Mouse (Mus musculus) midbrain, embryonic 11.5 days (tissue): ENCODE measurements around the gene Smok3b. TPM values are rescaled to one million over a fixed set of nuclear protein-coding genes. Genes with fewer than 3 reads are reported as not detected.
"Not testable (repeated sequence)": the region's sequence is repeated elsewhere in the genome, so short reads cannot be mapped to it uniquely, and the experiment has no call there.

ENCODE experiments used
- ATAC-seq: fragments of 200-750 bp; cut with Nextera tagmentation; 2 replicates; pipeline ENCODE4 v1.8.0; 2017; ENCODE audit warnings: moderate TSS enrichment, moderate library complexity; ENCODE audit not compliant: low FRiP score
- DNase-seq: peaks from one replicate; pipeline ENCODE4 v3.0.0; 2015; ENCODE audit warnings: low spot score; ENCODE audit errors: missing footprints
- H3K27ac ChIP-seq: fragments of 300-500 bp; sonication (generic); 2 replicates; pipeline ENCODE4 v1.5.1; 2014; ENCODE audit warnings: low read depth, low read length
- H3K27me3 ChIP-seq: fragments of 300-500 bp; sonication (generic); 2 replicates; pipeline ENCODE4 v1.6.1; 2014; ENCODE audit warnings: mild to moderate bottlenecking, low read length, moderate library complexity, mixed read lengths; ENCODE audit not compliant: control insufficient read depth, insufficient read depth
- H3K36me3 ChIP-seq: fragments of 300-500 bp; sonication (generic); 2 replicates; pipeline ENCODE4 v1.6.1; 2014; ENCODE audit warnings: mild to moderate bottlenecking, low read length, moderate library complexity, mixed read lengths; ENCODE audit not compliant: control insufficient read depth, insufficient read depth
- H3K4me1 ChIP-seq: fragments of 300-500 bp; sonication (generic); 2 replicates; pipeline ENCODE4 v1.6.1; 2014; ENCODE audit warnings: low read length; ENCODE audit not compliant: control insufficient read depth, insufficient read depth
- H3K4me2 ChIP-seq: fragments of 300-500 bp; sonication (generic); 2 replicates; pipeline ENCODE4 v1.6.1; 2014; ENCODE audit warnings: mild to moderate bottlenecking, moderate library complexity
- H3K4me3 ChIP-seq: fragments of 300-500 bp; sonication (generic); 2 replicates; pipeline ENCODE4 v1.5.1; 2014; ENCODE audit warnings: low read depth, low read length
- H3K9ac ChIP-seq: fragments of 300-500 bp; sonication (generic); 2 replicates; pipeline ENCODE4 v1.6.1; 2014; ENCODE audit warnings: low read length
- H3K9me3 ChIP-seq: fragments of 300-500 bp; sonication (generic); 2 replicates; pipeline ENCODE4 v1.6.1; 2016; ENCODE audit warnings: low read length; ENCODE audit not compliant: control insufficient read depth
- WGBS: fragments of 180-500 bp; shearing (Covaris S2); extraction: QIAGEN DNeasy Blood & Tissue Kit; methylation state at CpG from one replicate; pipeline ENCODE4 v1.1.7; 2014; 5-methylcytosine and 5-hydroxymethylcytosine counted together
- polyA plus RNA-seq: library from polyadenylated mRNA; unstranded; fragments of >200 nt; fragmentation: Nextera tagmentation; extraction: Ambion mirVana; gene quantifications from 2 replicates; pipeline ENCODE4 v1.2.1, GENCODE M21; 2014

Gene Smok3b
- polyA plus RNA-seq, result not detected in 2 replicates

DNA sequence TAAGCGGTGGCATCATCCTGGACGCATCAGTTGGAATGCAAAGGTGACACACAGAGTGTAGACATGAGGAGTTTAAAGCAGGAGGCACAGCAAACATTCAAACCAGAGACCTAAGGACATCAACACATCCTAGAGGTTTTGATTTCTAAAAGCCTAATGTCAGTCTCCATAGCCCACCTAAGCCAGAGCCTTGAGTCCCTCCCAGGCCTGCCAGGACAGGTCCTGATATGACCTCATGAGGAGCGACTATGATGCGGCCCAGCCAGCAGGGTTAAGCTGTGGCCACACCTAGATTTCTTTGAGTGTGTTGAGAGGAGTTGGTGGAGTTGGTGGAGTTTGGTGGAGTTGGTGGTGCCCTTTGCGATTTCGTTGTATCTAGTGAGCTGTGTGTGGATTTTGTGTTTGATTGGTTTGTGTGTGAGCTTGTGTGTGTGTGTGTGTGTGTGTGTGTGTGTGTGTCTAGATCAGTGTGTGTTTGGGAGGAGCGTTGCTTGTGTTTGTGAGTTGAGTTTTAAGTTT is at the start of gene Smok3b, which contains the start of gene Smok3a:
Gene Smok3b, plus strand, starts transcription at position 469 of the 519 bp plus-strand sequence.
Gene Smok3a, plus strand, starts transcription at position 301 of the 519 bp plus-strand sequence.
- not testable (repeated sequence) for H3K27ac ChIP-seq, H3K4me2 ChIP-seq, H3K9me3 ChIP-seq, H3K27me3 ChIP-seq, ATAC-seq, H3K4me3 ChIP-seq, H3K4me1 ChIP-seq, H3K9ac ChIP-seq, H3K36me3 ChIP-seq, DNase-seq
- 87% methylated on average over 3 of the region's 7 CpGs for WGBS

DNA sequence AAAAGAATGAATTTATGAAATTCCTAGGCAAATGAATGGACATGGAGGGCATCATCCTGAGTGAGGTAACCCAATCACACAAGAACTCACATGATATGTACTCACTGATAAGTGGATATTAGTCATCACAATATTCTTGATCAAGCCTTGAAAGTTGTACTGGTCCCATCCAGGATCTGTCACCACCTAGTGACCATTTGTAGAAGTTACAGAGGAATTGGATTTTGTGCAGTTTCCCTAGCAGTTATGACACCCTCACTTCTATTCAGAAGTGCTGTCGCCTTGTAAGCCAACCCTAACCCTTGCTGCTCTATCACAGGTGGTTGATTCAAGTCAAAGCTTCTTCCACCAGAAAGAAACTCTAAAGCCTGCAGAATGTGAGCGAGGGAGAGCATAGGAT is 48.1 kb upstream of the Smok3b start:
- no peak for ATAC-seq
- H3K36me3 ChIP-seq, result no peaks in the 10 kb centered on the region
- no peak overlapping the region for H3K27ac ChIP-seq
- no peaks in the 10 kb centered on the region for H3K4me1 ChIP-seq
- H3K27me3 ChIP-seq, result no peaks in the 10 kb centered on the region
- H3K4me2 ChIP-seq, result no peak overlapping the region
- WGBS, result 73% methylated on average over 2 of the region's 2 CpGs
- H3K4me3 ChIP-seq, result no peak overlapping the region
- H3K9ac ChIP-seq, result no peak overlapping the region
- H3K9me3 ChIP-seq, result no peaks in the 10 kb centered on the region
- DNase-seq, result no peak

DNA sequence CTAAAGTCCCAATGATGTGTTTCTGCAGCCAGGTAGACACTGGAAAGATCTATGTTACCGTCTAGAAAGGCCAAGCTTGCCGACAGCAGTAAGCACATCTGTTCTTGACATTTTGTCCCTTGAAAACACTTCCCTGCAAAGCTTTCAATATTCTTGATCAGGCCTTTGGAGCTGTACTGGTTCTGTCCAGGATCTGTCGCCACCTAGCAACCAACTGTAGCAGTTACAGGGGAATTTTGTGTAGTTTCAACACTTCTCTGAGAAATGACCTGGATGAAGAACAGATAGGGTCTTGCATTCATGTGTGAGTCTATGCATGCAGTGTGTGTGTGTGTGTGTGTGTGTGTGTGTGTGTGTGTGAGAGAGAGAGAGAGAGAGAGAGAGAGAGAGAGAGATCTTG is 47.5 kb upstream of the Smok3b start:
- H3K27ac ChIP-seq, result no peak overlapping the region
- no peaks in the 10 kb centered on the region for H3K9me3 ChIP-seq
- WGBS, result 64% methylated on average over 3 of the region's 3 CpGs
- H3K9ac ChIP-seq, result no peak overlapping the region
- H3K27me3 ChIP-seq, result no peaks in the 10 kb centered on the region
- DNase-seq (no peak), ATAC-seq (no peak)
- no peaks in the 10 kb centered on the region for H3K36me3 ChIP-seq
- no peak overlapping the region for H3K4me2 ChIP-seq
- H3K4me3 ChIP-seq, result no peak overlapping the region
- no peaks in the 10 kb centered on the region for H3K4me1 ChIP-seq

DNA sequence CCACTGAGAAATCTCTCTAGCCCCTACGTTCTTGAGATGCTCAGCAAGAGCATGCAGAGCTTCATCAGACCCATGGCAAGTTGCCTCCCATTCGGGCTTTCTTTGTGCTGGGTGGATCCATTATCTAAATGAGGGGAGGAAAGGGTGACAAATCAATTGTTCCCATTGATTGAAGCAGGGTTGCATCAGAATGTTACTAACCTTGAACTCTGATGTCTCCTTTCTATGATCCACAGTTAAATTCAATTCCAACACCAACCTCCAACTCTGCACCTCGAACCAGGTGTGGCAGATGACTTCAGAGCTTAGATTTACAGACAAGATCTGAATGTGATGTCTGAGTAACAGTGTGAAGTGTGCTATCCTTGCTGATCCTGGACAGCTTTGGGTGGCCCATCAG is 46.5 kb upstream of the Smok3b start:
- no peak overlapping the region for H3K27ac ChIP-seq
- no peak for DNase-seq
- H3K36me3 ChIP-seq, result no peaks in the 10 kb centered on the region
- ATAC-seq, result no peak
- no peak overlapping the region for H3K4me3 ChIP-seq
- H3K27me3 ChIP-seq, result no peaks in the 10 kb centered on the region
- WGBS, result 58% methylated on average over 3 of the region's 3 CpGs
- H3K9ac ChIP-seq, result no peak overlapping the region
- no peak overlapping the region for H3K4me2 ChIP-seq
- no peaks in the 10 kb centered on the region for H3K9me3 ChIP-seq
- H3K4me1 ChIP-seq, result no peaks in the 10 kb centered on the region

DNA sequence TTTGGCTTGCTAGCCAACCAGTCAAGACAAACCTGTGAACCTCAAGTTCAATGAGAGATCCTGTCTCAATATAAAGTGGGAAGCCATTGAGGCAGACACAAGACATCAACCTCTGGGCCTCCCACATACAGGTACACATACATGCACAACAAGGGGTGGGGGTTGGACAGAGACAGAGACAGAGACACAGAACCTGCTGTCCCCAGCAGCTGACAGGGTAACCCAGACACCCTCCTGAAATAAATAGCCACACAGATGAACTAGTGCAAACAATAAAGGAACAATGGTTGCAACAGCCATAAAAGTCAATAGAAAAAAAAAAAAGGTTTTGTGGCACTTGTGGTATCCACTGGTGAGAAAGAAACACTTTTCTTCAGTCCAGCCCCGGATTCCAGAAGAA is 45.8 kb upstream of the Smok3b start:
- Histone ChIP-seq H3K4me2 (no peak overlapping the region), H3K4me3 (no peak overlapping the region), H3K27ac (no peak overlapping the region), H3K9me3 (no peaks in the 10 kb centered on the region), H3K27me3 (no peaks in the 10 kb centered on the region), H3K4me1 (no peaks in the 10 kb centered on the region), H3K36me3 (no peaks in the 10 kb centered on the region), H3K9ac (no peak overlapping the region)
- no peak for ATAC-seq
- WGBS, result 58% methylated on average over 1 of the region's 1 CpGs
- DNase-seq, result no peak

DNA sequence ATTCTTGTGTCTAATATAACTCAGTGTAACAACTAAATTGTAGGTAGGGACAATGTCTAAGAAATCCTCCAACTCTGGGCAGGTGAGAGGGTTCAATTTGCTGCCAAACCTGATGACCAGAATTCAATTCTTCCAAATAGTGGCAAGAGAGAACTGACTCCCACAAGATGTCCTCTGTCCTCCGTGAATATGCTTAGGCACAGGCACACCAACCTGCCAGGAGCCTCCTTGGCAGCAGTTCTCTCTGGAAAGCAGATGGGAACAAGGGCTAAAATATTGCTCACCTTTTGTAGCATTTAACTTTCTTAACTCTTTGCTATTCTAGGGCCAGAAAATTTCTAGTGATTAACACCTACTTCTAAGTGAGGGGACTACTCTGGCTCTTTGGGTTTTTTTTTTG is 43.9 kb upstream of the Smok3b start:
- WGBS, result 44% methylated on average over 1 of the region's 1 CpGs

DNA sequence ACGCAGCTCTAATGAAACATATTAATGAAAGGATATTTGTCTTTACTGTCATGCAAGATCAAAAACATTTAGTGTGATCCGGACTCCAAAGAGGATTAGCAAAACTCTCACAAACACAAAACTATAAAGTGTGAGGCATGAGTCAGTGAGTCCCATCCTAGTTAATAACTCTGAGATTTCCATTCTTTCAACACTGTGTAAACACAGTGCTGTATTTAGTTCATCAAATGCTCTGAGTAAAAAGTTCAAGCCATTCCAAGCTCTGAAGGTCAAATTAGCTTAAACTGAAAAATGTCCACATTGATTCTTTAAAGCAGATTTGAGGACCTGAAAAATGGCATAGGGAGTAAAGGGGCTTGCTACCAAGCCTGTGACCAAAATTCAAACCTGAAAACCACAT is 42.1 kb upstream of the Smok3b start:
- DNase-seq (no peak), ATAC-seq (no peak)
- Histone ChIP-seq H3K27me3 (no peaks in the 10 kb centered on the region), H3K4me1 (no peaks in the 10 kb centered on the region), H3K27ac (no peak overlapping the region), H3K4me3 (no peak overlapping the region), H3K4me2 (no peak overlapping the region), H3K9ac (no peak overlapping the region), H3K9me3 (no peaks in the 10 kb centered on the region), H3K36me3 (no peaks in the 10 kb centered on the region)
- 80% methylated on average over 2 of the region's 2 CpGs for WGBS

More for the DNA sequence above, 43.9 kb upstream of the Smok3b start:
- H3K27ac ChIP-seq, result no peak overlapping the region
- H3K27me3 ChIP-seq, result no peaks in the 10 kb centered on the region
- H3K4me2 ChIP-seq, result no peak overlapping the region
- DNase-seq, result no peak
- no peak for ATAC-seq
- H3K4me1 ChIP-seq, result no peaks in the 10 kb centered on the region
- H3K9me3 ChIP-seq, result no peaks in the 10 kb centered on the region
- no peak overlapping the region for H3K9ac ChIP-seq
- no peak overlapping the region for H3K4me3 ChIP-seq
- no peaks in the 10 kb centered on the region for H3K36me3 ChIP-seq

DNA sequence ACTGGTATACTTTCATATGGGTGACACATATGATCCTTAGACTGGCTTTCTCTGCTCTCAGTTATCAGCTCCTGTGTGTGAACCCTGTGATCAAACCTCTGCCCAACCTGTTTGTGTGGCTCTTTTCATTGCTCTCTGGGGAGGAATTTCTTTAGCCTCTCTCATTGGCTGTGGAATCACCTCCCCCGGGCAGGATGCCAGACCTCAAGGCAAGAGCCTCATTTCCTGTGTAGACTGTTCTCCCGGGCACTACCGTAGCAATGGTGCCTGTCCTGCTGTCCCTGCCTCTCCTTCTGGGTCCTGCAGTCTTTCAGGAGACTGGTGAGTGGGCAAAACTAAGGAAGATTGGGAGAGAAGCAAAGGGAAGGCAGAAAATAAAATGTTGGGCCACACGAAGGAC is 39.9 kb upstream of the Smok3b start, which contains the start of gene Azgp1:
Gene Azgp1, plus strand, starts transcription at position 221 of the 400 bp plus-strand sequence.
- Histone ChIP-seq H3K9me3 (no peaks in the 10 kb centered on the region), H3K9ac (no peak within 1 kb of the TSS), H3K36me3 (no peaks in the 10 kb centered on the region), H3K27me3 (no peaks in the 10 kb centered on the region), H3K27ac (no peak within 1 kb of the TSS), H3K4me2 (no peak within 1 kb of the TSS), H3K4me1 (no peaks in the 10 kb centered on the region), H3K4me3 (no peak within 1 kb of the TSS)
- ATAC-seq (no peak), DNase-seq (no peak)
- WGBS, result 83% methylated on average over 4 of the region's 4 CpGs

DNA sequence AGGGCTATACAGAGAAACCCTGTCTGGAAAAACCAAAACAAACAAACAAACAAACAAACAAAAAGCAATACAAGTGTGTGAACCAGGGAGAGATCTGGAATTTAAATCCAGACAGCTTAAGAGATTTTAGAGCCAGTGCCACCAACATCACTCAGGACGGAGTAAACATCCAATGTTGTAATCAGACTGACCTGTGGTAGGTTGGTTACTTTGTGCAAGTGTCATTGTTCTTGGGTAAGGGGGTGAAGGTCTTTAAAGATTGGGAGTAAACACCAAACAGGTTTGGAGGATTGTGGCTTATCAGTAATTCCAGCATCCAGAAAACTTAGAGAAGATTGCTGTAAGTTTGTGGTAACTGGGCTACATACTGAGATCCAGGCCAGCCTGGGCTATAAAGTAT is 34.9 kb upstream of the Smok3b start:
- DNase-seq, result no peak
- Histone ChIP-seq H3K4me3 (no peak overlapping the region), H3K27ac (no peak overlapping the region), H3K9me3 (no peaks in the 10 kb centered on the region; the same call in 1 of the 2 replicates), H3K4me1 (no peaks in the 10 kb centered on the region), H3K9ac (no peak overlapping the region), H3K4me2 (no peak overlapping the region), H3K36me3 (no peaks in the 10 kb centered on the region), H3K27me3 (no peaks in the 10 kb centered on the region)
- ATAC-seq, result no peak
- 86% methylated on average over 1 of the region's 1 CpGs for WGBS
